Mouse (Mus musculus) brain, embryonic 14.5 days (tissue): ENCODE measurements around the gene Nectin3. TPM values are rescaled to one million over a fixed set of nuclear protein-coding genes. Genes with fewer than 3 reads are reported as not detected.

ENCODE experiments used
- DNase-seq: peaks from one replicate; pipeline ENCODE4 v3.0.0-alpha.2; 2011; ENCODE audit warnings: low read depth
- CTCF ChIP-seq: fragments of 200-500 bp; IDR thresholded peaks from 2 replicates; pipeline ENCODE4 v1.5.1; 2012; ENCODE audit warnings: inconsistent platforms, mild to moderate bottlenecking, moderate library complexity, borderline replicate concordance; ENCODE audit not compliant: insufficient read depth, insufficient read length; ENCODE audit errors: extremely low read depth
- POLR2A ChIP-seq: fragments of 200-500 bp; IDR thresholded peaks from 2 replicates; pipeline ENCODE4 v1.6.1; 2012; ENCODE audit warnings: mild to moderate bottlenecking, inconsistent platforms, borderline replicate concordance; ENCODE audit not compliant: poor library complexity, insufficient read depth, insufficient read length, severe bottlenecking; ENCODE audit errors: extremely low read depth
- polyA plus RNA-seq: library from polyadenylated mRNA; depleted of rRNA; stranded (reverse); fragments of >200 nt; gene quantifications from 2 replicates; pipeline ENCODE4 v1.2.3, GENCODE M21; 2012

Gene Nectin3
- polyA plus RNA-seq, 1 experiment = 29.4 TPM

- peak; percentile 42 for DNase-seq
These were observed 109.6 kb downstream of the Nectin3 start for GRCm38 (mm10) chr16:46388527-46389414.

GRCm38 (mm10) chr16:46384279-46384678, 114.0 kb downstream of the Nectin3 start:
- no peak for DNase-seq
- no peak for TF ChIP-seq CTCF
- TF ChIP-seq POLR2A = no peak

More at GRCm38 (mm10) chr16:46388527-46389414, 109.6 kb downstream of the Nectin3 start:
- no peak for TF ChIP-seq POLR2A
- TF ChIP-seq CTCF = no peak

DNA sequence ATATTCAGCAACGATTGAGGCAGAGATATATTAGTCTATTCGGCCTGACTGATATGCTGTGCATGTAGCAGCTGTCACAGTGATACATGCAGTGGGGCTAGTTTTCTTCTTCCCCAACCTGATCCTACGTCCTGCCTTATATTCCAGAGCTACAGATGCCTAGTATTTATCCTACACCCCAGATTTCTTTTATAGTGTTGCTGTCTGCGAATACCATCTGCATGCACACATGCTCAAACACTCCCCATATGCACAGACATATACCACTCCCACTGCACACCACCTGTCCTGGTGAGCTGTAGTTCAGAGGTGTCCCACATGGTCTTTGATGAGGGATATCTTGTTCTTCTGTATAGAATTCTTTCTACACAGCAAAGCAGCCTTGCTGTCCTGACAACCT, 115.0 kb downstream of the Nectin3 start:
- peak; percentile 11 for DNase-seq
- no peak for TF ChIP-seq POLR2A

GRCm38 (mm10) chr16:46376575-46376974, 121.8 kb downstream of the Nectin3 start:
- no peak for DNase-seq
- TF ChIP-seq CTCF (no peak), POLR2A (no peak)

DNA sequence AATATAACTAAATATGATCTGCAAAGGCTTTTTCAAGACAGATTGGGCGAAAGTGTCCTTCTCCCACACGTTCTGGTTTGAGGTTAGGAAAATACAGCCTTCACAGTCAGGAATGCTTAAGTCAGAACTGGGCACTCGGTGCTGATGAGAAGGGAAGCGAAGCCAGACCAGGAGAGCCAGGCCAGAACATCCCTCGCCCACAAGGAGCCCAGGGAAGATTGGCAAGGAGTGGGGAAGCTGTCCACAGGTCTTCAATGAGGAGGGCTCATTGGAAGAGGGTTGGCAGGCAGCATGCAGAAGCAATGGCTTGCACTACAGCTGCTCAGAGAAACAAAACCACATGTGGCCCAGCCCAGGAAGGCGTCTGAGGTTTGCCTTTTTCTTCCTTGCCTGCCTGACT, 136.3 kb downstream of the Nectin3 start:
- no peak for TF ChIP-seq CTCF
- TF ChIP-seq POLR2A = no peak
- no peak for DNase-seq

DNA sequence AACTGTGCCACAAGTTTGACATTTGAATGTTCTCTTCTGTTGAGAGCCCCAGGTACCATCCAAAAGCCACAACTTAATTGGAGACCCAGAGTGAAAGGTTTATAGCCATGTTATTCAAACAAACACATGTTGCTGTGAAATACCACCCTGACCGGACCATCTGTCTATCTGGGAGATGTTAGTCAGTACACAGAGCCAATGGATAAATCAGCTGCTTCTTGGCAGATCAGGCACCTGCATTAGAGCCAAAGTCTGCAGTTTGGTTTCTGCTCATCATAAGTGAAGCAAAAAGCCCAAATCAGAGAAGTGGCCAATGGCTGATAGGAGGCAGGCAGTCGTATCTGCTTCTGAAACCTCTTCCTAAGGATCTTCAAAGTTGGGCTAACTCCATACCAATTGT, 140.7 kb downstream of the Nectin3 start:
- DNase-seq = peak; percentile 56

DNA sequence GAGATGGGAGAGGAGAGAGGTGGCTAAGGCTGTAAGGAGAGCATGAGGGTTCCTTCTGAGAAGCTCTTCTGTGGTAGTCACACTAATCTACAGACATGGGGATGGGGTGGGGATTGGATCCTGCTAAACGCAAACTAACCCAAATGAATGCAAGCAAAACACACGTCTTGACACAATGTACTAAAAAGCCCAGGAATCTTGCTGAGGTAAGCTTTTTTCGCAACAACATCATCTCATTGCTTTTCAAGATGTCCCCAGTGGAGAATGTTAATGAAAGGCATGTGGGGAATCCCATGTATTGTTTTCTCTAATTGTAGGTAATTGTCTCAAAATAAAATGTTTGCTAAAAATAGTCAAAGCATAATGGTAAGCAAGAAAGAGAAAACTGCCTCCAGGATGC, 141.7 kb downstream of the Nectin3 start:
- TF ChIP-seq POLR2A (no peak), CTCF (no peak)
- DNase-seq = peak; percentile 11
